Mouse (Mus musculus) hindbrain, embryonic 12.5 days (tissue): Measurements from ENCODE around the gene Hsf2bp. TPM values are rescaled to one million over a fixed set of nuclear protein-coding genes. Genes with fewer than 3 reads are reported as not detected.

Experiments used
- ATAC-seq: fragments of 200-750 bp; cut with Nextera tagmentation; 2 replicates; pipeline ENCODE4 v1.8.0; 2017; ENCODE audit warnings: moderate TSS enrichment; ENCODE audit not compliant: low FRiP score
- H3K27ac ChIP-seq: fragments of 300-500 bp; sonication (generic); 2 replicates; pipeline ENCODE4 v1.5.1; 2016; ENCODE audit warnings: mild to moderate bottlenecking
- H3K27me3 ChIP-seq: fragments of 300-500 bp; sonication (generic); 2 replicates; pipeline ENCODE4 v1.6.1; 2016; ENCODE audit warnings: mild to moderate bottlenecking
- H3K36me3 ChIP-seq: fragments of 300-500 bp; sonication (generic); 2 replicates; pipeline ENCODE4 v1.6.1; 2016; ENCODE audit warnings: mild to moderate bottlenecking
- H3K4me1 ChIP-seq: fragments of 300-500 bp; sonication (generic); 2 replicates; pipeline ENCODE4 v1.6.1; 2016
- H3K4me2 ChIP-seq: fragments of 300-500 bp; sonication (generic); replicated peaks from 2 replicates; pipeline ENCODE4 v1.6.1; 2016; ENCODE audit warnings: mild to moderate bottlenecking
- H3K4me3 ChIP-seq: fragments of 300-500 bp; sonication (generic); 2 replicates; pipeline ENCODE4 v1.5.1; 2016; ENCODE audit warnings: mild to moderate bottlenecking
- H3K9ac ChIP-seq: fragments of 300-500 bp; sonication (generic); 2 replicates; pipeline ENCODE4 v1.6.1; 2016; ENCODE audit warnings: mild to moderate bottlenecking, moderate library complexity
- H3K9me3 ChIP-seq: fragments of 300-500 bp; sonication (generic); replicated peaks from 2 replicates; pipeline ENCODE4 v1.6.1; 2016; ENCODE audit warnings: mild to moderate bottlenecking
- WGBS: fragments of 180-500 bp; shearing (Covaris S2); methylation state at CpG from one replicate; pipeline ENCODE4 v1.1.7; 2016; 5-methylcytosine and 5-hydroxymethylcytosine counted together
- polyA plus RNA-seq: library from polyadenylated mRNA; unstranded; fragments of >200 nt; fragmentation: Nextera tagmentation; extraction: Ambion mirVana; gene quantifications from 2 replicates; pipeline ENCODE4 v1.2.1, GENCODE M21; 2016

The Hsf2bp gene
- polyA plus RNA-seq, 1 experiment from 2014 or later, result 0.56 TPM

- no peaks in the 10 kb centered on the region for H3K36me3 ChIP-seq
- H3K4me3 ChIP-seq, result no peak overlapping the region
- H3K4me1 ChIP-seq, result peaks cover 5% of the 10 kb centered on the region
- H3K27ac ChIP-seq, result no peak overlapping the region
- no peak overlapping the region for H3K9ac ChIP-seq
- H3K9me3 ChIP-seq, result no peaks in the 10 kb centered on the region
- WGBS, result 32% methylated on average over 3 of the region's 3 CpGs
- no peak overlapping the region for H3K4me2 ChIP-seq
- ATAC-seq, result no peak
- H3K27me3 ChIP-seq, result no peaks in the 10 kb centered on the region
Observed at GRCm38 (mm10) chr17:32027666-32028065, 8.5 kb downstream of the Hsf2bp start.

DNA sequence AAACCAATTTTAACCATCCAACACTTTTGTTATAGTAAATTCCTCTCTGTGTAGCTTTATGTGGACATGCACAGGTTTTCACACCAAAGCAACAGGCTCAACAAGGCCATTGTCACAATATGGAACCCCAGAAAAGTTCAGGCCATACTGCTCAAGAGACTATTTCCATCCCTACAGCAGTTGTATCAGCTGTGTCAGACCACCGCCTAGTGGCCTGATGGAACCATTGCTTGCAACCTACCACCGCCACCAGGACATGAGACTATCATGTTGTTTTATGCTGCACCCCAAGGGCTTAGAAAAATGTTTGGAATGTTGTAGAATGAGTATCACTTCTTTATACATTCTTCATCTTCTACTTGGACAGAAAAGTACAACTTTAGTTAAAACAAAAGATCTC is 10.8 kb downstream of the Hsf2bp start:
- H3K27ac ChIP-seq, result no peak overlapping the region
- no peaks in the 10 kb centered on the region for H3K36me3 ChIP-seq
- no peaks in the 10 kb centered on the region for H3K27me3 ChIP-seq
- H3K9me3 ChIP-seq, result no peaks in the 10 kb centered on the region
- H3K4me2 ChIP-seq, result no peak overlapping the region
- ATAC-seq, result no peak; the same call in 1 of the 2 replicates
- 8% methylated on average over 2 of the region's 2 CpGs for WGBS
- no peak overlapping the region for H3K9ac ChIP-seq
- H3K4me1 ChIP-seq, result peaks cover 5% of the 10 kb centered on the region
- no peak overlapping the region for H3K4me3 ChIP-seq

DNA sequence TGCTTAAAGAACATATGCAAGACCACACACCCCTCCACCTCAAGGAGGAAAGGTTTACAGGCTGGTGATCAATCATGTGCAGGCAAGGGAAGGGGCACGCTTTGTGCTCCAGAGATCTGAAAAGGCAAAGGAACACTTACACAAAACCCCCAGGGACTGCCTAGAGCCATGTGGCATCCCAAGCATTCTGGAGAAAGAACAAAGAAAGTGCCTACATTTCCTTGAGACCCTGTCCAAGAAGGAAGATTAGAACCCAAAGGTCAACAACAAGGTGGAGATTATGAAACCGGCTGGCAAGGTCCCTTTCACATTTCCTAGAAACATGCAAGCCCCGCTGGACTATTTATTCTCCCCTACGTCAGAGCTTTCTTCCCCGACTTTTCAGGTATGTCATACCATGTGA is 11.5 kb downstream of the Hsf2bp start:
- Histone ChIP-seq H3K4me1 (peaks cover 5% of the 10 kb centered on the region), H3K27me3 (no peaks in the 10 kb centered on the region), H3K27ac (no peak overlapping the region), H3K9ac (no peak overlapping the region), H3K9me3 (no peaks in the 10 kb centered on the region), H3K4me2 (no peak overlapping the region), H3K36me3 (no peaks in the 10 kb centered on the region), H3K4me3 (no peak overlapping the region)
- WGBS, result 50% methylated on average over 5 of the region's 5 CpGs
- no peak for ATAC-seq

DNA sequence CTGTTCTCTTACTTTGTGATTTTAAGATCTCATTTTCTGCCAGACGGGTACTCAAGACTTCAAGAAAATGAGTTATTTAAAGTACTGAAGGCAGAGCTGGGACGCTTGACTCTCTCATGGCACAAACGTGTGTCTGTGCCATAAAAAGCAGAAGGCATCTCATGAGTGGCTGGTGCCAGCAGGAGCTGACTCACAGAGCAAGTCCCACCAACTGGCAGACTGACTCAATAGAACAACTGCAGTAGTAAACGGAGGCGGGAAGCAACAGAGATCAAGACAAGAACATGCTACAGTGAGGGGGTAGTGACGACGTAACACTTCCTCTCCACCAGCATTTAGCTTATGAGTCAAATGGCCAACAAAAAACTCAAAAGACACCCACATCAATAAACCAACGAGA is 13.1 kb downstream of the Hsf2bp start:
- Histone ChIP-seq H3K9me3 (no peaks in the 10 kb centered on the region), H3K4me3 (no peak overlapping the region), H3K9ac (no peak overlapping the region), H3K36me3 (no peaks in the 10 kb centered on the region), H3K27ac (no peak overlapping the region), H3K4me2 (no peak overlapping the region), H3K27me3 (no peaks in the 10 kb centered on the region), H3K4me1 (peaks cover 5% of the 10 kb centered on the region)
- ATAC-seq, result no peak
- 77% methylated on average over 8 of the region's 8 CpGs for WGBS

DNA sequence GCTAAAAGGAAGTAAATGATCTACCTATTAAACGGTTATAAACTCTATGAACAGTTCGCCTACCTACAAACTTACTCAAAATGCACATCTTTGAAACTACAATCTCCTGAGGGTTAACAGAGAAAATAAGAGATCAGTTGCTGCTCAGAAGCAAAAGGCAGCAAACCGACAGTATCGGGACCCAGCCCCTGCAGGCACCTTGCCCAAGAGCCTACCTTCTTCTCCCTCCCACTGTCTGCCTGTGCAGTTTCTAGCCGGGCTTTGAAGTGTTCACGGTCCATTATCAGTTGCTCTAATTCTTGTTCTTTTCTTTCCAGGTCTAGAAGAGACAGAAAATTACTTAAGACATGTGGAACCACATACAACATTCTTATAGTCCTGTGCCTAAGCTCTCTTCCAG is 13.6 kb downstream of the Hsf2bp start:
- H3K9ac ChIP-seq, result no peak overlapping the region
- no peaks in the 10 kb centered on the region for H3K9me3 ChIP-seq
- WGBS, result 85% methylated on average over 6 of the region's 6 CpGs
- H3K27me3 ChIP-seq, result no peaks in the 10 kb centered on the region
- H3K4me3 ChIP-seq, result no peak overlapping the region
- no peak overlapping the region for H3K4me2 ChIP-seq
- no peak overlapping the region for H3K27ac ChIP-seq
- ATAC-seq, result no peak
- H3K36me3 ChIP-seq, result no peaks in the 10 kb centered on the region
- peaks cover 5% of the 10 kb centered on the region for H3K4me1 ChIP-seq

DNA sequence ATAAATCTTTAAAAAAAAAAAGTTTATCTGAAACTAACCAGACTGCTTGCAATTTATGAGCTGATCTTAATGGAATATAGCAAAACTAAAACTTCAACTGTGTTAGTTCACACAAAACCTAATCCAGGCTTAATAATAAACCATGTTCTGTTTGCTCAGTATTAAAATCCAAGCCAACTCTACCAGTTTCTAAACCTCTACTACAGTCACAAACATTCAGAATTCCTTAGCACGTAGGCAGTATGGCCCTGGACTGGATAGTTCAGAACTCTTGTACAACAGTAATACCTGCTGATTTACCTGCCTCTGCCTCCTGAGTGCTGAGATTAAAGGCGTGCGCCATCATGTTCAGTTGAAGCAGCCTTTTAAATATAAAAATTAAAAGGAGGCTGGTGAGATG is 14.2 kb downstream of the Hsf2bp start:
- H3K27me3 ChIP-seq, result no peaks in the 10 kb centered on the region
- H3K9me3 ChIP-seq, result no peaks in the 10 kb centered on the region
- no peak overlapping the region for H3K4me2 ChIP-seq
- no peak for ATAC-seq
- peaks cover 5% of the 10 kb centered on the region for H3K4me1 ChIP-seq
- no peak overlapping the region for H3K9ac ChIP-seq
- H3K36me3 ChIP-seq, result no peaks in the 10 kb centered on the region
- 96% methylated on average over 3 of the region's 3 CpGs for WGBS
- H3K27ac ChIP-seq, result no peak overlapping the region
- H3K4me3 ChIP-seq, result no peak overlapping the region

GRCm38 (mm10) chr17:32018127-32018894 is 17.8 kb downstream of the Hsf2bp start:
- H3K4me3 ChIP-seq, result no peak overlapping the region
- WGBS, result 83% methylated on average over 5 of the region's 5 CpGs
- no peak for ATAC-seq
- no peak overlapping the region for H3K9ac ChIP-seq
- no peaks in the 10 kb centered on the region for H3K36me3 ChIP-seq
- no peaks in the 10 kb centered on the region for H3K9me3 ChIP-seq
- no peaks in the 10 kb centered on the region for H3K4me1 ChIP-seq
- no peaks in the 10 kb centered on the region for H3K27me3 ChIP-seq
- H3K4me2 ChIP-seq, result no peak overlapping the region
- no peak overlapping the region for H3K27ac ChIP-seq

GRCm38 (mm10) chr17:32016481-32016880 is 19.7 kb downstream of the Hsf2bp start:
- no peak overlapping the region for H3K9ac ChIP-seq
- no peaks in the 10 kb centered on the region for H3K4me1 ChIP-seq
- H3K27me3 ChIP-seq, result no peaks in the 10 kb centered on the region
- 86% methylated on average over 8 of the region's 8 CpGs for WGBS
- H3K9me3 ChIP-seq, result no peaks in the 10 kb centered on the region
- no peak for ATAC-seq
- H3K4me2 ChIP-seq, result no peak overlapping the region
- no peak overlapping the region for H3K27ac ChIP-seq
- H3K4me3 ChIP-seq, result no peak overlapping the region
- H3K36me3 ChIP-seq, result no peaks in the 10 kb centered on the region

- H3K9me3 ChIP-seq, result no peaks in the 10 kb centered on the region
- H3K27me3 ChIP-seq, result no peaks in the 10 kb centered on the region
- ATAC-seq, result no peak
- no peak overlapping the region for H3K4me2 ChIP-seq
- H3K4me3 ChIP-seq, result no peak overlapping the region
- H3K36me3 ChIP-seq, result no peaks in the 10 kb centered on the region
- H3K4me1 ChIP-seq, result no peaks in the 10 kb centered on the region
- H3K9ac ChIP-seq, result no peak overlapping the region
- H3K27ac ChIP-seq, result no peak overlapping the region
Observed at GRCm38 (mm10) chr17:32013659-32014058, 22.5 kb downstream of the Hsf2bp start.

DNA sequence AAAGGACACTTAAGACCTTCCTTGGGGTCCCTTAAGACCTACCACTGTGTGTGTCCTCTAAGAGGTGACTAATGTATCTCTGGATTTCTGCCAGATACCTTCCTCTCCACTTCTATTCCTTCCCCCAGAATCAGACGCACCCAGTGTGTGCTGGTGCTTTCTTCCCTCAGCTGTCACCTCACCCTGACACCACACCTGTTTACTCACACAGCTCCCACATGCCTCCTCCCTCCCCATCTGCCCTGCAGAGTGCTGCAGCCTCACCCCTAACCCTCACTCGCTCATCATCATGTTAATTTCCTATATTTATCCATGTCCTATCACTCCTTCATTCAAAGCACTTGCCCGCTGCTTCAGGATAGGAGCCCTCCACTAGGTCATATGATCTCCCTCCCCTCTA is 23.9 kb downstream of the Hsf2bp start:
- Histone ChIP-seq H3K36me3 (no peaks in the 10 kb centered on the region), H3K4me1 (no peaks in the 10 kb centered on the region), H3K4me3 (no peak overlapping the region), H3K9me3 (no peaks in the 10 kb centered on the region), H3K9ac (no peak overlapping the region), H3K27me3 (no peaks in the 10 kb centered on the region), H3K4me2 (no peak overlapping the region), H3K27ac (no peak overlapping the region)
- no peak for ATAC-seq
- 63% methylated on average over 3 of the region's 3 CpGs for WGBS

DNA sequence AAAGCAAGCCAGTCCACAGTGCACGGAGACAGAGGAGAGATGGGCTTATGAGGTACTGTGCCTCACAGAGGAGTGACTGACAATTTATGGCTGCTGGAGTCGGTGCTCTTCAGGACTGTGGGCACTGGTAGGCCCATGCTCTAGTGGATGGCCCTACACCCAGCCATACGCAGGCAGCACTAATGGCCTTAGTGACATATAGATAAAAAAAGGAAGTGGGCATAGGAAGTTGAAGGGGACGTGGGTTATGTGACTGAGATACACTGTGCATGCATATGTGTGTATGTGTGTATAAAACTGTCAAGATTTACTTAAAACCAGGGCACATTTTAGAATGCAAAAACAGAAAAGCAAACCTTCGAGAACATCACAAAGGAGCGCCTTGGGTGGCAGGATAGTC is 24.5 kb downstream of the Hsf2bp start:
- Histone ChIP-seq H3K9ac (no peak overlapping the region), H3K36me3 (no peaks in the 10 kb centered on the region), H3K4me1 (no peaks in the 10 kb centered on the region), H3K4me2 (no peak overlapping the region), H3K27me3 (no peaks in the 10 kb centered on the region), H3K4me3 (no peak overlapping the region), H3K27ac (no peak overlapping the region), H3K9me3 (no peaks in the 10 kb centered on the region)
- no peak for ATAC-seq
- WGBS, result 85% methylated on average over 6 of the region's 6 CpGs

GRCm38 (mm10) chr17:32006800-32007199 is 29.3 kb downstream of the Hsf2bp start:
- H3K9me3 ChIP-seq, result 0 out of 2 replicates have a peak, but pooled peaks cover 4% of the 10 kb centered on the region
- no peak overlapping the region for H3K4me3 ChIP-seq
- no peaks in the 10 kb centered on the region for H3K27me3 ChIP-seq
- H3K9ac ChIP-seq, result no peak overlapping the region
- no peak overlapping the region for H3K27ac ChIP-seq
- ATAC-seq, result no peak
- no peak overlapping the region for H3K4me2 ChIP-seq
- no peaks in the 10 kb centered on the region for H3K36me3 ChIP-seq
- 85% methylated on average over 5 of the region's 5 CpGs for WGBS
- H3K4me1 ChIP-seq, result no peaks in the 10 kb centered on the region

GRCm38 (mm10) chr17:32003251-32003650 is 32.9 kb downstream of the Hsf2bp start:
- 90% methylated on average over 3 of the region's 3 CpGs for WGBS
- no peak for ATAC-seq
- no peaks in the 10 kb centered on the region for H3K27me3 ChIP-seq

More at GRCm38 (mm10) chr17:32003251-32003650, 32.9 kb downstream of the Hsf2bp start:
- no peak overlapping the region for H3K9ac ChIP-seq
- no peaks in the 10 kb centered on the region for H3K36me3 ChIP-seq
- H3K4me2 ChIP-seq, result no peak overlapping the region
- H3K4me1 ChIP-seq, result no peaks in the 10 kb centered on the region
- 0 out of 2 replicates have a peak, but pooled peaks cover 4% of the 10 kb centered on the region for H3K9me3 ChIP-seq
- no peak overlapping the region for H3K27ac ChIP-seq
- H3K4me3 ChIP-seq, result no peak overlapping the region
